Mouse (Mus musculus) lung, embryonic 15.5 days (tissue): ENCODE measurements around the gene Wipf1. TPM values are rescaled to one million over a fixed set of nuclear protein-coding genes. Genes with fewer than 3 reads are reported as not detected.
A peak's percentile ranks its signal among the peaks of the same experiment; 100 is the strongest.

Experiments
- ATAC-seq: fragments of 200-750 bp; cut with Nextera tagmentation; 2 replicates; pipeline ENCODE4 v1.8.0; 2017; ENCODE audit warnings: moderate number of reproducible peaks, borderline replicate concordance; ENCODE audit not compliant: low FRiP score, low TSS enrichment; ENCODE audit errors: extremely low read depth
- H3K27ac ChIP-seq: fragments of 300-500 bp; sonication (generic); 2 replicates; pipeline ENCODE4 v1.5.1; 2015; ENCODE audit warnings: moderate library complexity, mild to moderate bottlenecking, inconsistent platforms
- H3K27me3 ChIP-seq: fragments of 300-500 bp; sonication (generic); 2 replicates; pipeline ENCODE4 v1.6.1; 2015; ENCODE audit warnings: inconsistent platforms
- H3K36me3 ChIP-seq: fragments of 300-500 bp; sonication (generic); 2 replicates; pipeline ENCODE4 v1.6.1; 2015; ENCODE audit warnings: inconsistent platforms
- H3K4me1 ChIP-seq: fragments of 300-500 bp; sonication (generic); 2 replicates; pipeline ENCODE4 v1.6.1; 2015; ENCODE audit warnings: inconsistent platforms
- H3K4me2 ChIP-seq: fragments of 300-500 bp; sonication (generic); 2 replicates; pipeline ENCODE4 v1.6.1; 2015; ENCODE audit warnings: inconsistent platforms, mild to moderate bottlenecking, moderate library complexity
- H3K4me3 ChIP-seq: fragments of 300-500 bp; sonication (generic); 2 replicates; pipeline ENCODE4 v1.5.1; 2015; ENCODE audit warnings: mild to moderate bottlenecking, inconsistent platforms
- H3K9ac ChIP-seq: fragments of 300-500 bp; sonication (generic); 2 replicates; pipeline ENCODE4 v1.6.1; 2015; ENCODE audit warnings: inconsistent platforms
- H3K9me3 ChIP-seq: fragments of 300-500 bp; sonication (generic); 2 replicates; pipeline ENCODE4 v1.6.1; 2016; ENCODE audit warnings: inconsistent platforms
- WGBS: fragments of 180-500 bp; shearing (Covaris S2); methylation state at CpG from one replicate; pipeline ENCODE4 v1.1.7; 2015; 5-methylcytosine and 5-hydroxymethylcytosine counted together
- polyA plus RNA-seq: library from polyadenylated mRNA; unstranded; fragments of >200 nt; fragmentation: Nextera tagmentation; extraction: Ambion mirVana; gene quantifications from 2 replicates; pipeline ENCODE4 v1.2.1, GENCODE M21; 2015

The Wipf1 gene
- polyA plus RNA-seq, 1 experiment from 2014 or later: 10.2 TPM

DNA sequence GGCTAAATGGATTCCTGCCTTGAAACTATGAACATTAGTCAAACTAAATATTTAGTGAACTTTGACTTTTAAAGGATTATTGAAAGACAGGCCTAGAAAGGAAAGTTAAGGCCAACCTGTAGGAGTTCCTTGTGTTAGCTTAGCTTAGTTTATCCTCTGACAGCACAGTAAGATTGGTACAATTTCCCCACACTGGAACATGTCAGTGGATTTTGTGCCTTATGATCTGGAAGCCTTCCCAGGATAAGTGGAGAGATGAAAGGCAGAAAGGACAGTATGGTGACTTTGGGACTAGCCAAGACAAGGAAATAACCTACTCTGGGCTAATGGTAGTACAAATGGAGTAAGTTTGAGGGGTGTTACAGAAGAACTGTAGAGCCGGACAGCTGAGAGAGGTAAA, 141.7 kb downstream of the Wipf1 start:
- WGBS: 96% methylated on average over 1 of the region's 1 CpGs

DNA sequence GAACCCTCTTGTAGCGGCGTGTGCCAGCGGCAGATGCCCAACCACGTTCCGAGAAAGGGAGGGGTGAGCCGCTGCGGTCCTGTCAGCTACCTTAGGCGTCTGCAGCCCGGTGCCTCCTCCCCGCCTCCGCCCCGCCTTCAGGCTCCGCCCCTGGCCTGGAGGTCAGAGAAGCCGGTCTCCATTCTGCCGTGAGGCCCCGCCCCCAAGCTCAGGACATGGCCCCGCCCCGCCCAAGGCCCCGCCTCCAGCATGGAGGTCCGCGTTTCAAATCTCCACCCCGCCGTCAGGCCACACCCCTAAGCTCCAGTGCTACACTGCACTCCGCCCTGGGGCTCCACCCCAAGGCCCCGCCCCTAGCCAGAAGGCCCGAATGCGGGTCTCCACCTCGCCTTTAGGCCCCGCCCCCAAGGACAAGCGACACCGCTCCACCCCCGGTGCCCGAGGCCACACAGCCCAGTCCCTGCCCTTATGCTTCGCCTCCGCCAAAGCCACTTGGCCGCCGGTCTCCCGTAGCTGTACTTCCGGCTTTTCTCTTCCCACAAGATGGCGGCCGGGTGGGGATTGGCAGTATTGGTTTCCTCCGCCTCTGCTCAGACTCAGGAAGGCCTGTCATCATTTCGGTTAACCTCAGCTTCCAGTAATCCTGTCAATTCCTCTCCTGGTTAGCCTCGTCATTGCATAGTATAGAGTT, 143.0 kb downstream of the Wipf1 start, which contains the start of gene Gpr155:
Gpr155 (minus strand) TSS at position 217 of the 691 bp plus-strand sequence.
- H3K4me3 ChIP-seq: peak within 1 kb of the TSS; percentile 60
- peak within 1 kb of the TSS; percentile 89 for H3K4me2 ChIP-seq
- WGBS: under 1% methylated on average over 44 of the region's 44 CpGs
- no peaks in the 10 kb centered on the region for H3K36me3 ChIP-seq
- peaks cover 7% of the 10 kb centered on the region for H3K4me1 ChIP-seq
- peak within 1 kb of the TSS; percentile 50 for H3K27ac ChIP-seq
- peak within 1 kb of the TSS; percentile 42 for H3K9ac ChIP-seq
- no peaks in the 10 kb centered on the region for H3K27me3 ChIP-seq
- no peaks in the 10 kb centered on the region for H3K9me3 ChIP-seq
- peak; percentile 99 for ATAC-seq

More for the DNA sequence above, 141.7 kb downstream of the Wipf1 start:
- Histone ChIP-seq H3K27me3 (no peaks in the 10 kb centered on the region), H3K4me1 (peaks cover 7% of the 10 kb centered on the region), H3K9ac (no peak overlapping the region), H3K36me3 (no peaks in the 10 kb centered on the region), H3K9me3 (no peaks in the 10 kb centered on the region), H3K27ac (no peak overlapping the region), H3K4me3 (no peak overlapping the region), H3K4me2 (no peak overlapping the region)
- ATAC-seq: no peak

DNA sequence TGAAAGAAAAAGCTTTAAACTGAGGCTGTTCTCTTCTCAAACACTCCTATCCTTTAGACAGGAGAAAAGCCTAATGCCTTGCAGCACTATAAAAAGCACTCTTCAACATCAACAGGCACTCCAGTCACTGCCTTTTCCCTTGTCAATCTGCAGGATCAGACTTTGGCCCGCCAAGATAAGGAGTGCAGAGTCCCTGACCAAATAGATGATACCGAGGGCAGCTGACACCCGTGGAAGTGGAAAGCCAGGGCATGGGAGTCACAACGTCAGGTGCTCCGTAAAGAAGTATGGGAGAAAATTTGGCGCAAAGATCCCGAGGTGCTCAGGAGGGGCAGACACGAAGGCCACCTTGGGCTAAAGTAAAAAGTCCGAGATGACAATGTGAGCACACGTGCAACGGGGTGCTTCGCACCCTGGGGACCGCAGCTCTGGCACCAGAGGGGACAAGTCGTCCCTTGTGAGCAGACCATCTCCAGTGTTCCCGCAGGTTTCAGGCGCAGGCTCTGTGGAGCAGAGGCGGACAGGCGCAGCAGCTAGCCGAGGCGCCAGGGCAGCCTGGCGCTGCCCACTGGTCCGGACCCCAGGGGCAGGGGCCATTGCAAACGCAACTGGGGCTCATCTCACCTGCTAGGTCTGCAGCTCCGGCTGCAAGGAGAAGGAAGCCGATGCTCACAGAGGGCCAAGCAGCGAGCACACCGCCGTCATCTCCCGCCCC, 143.7 kb downstream of the Wipf1 start:
- Histone ChIP-seq H3K9me3 (no peaks in the 10 kb centered on the region), H3K9ac (peak overlapping the region; percentile 42), H3K27me3 (no peaks in the 10 kb centered on the region), H3K4me3 (peak overlapping the region; percentile 60), H3K4me2 (peak overlapping the region; percentile 89), H3K27ac (peak overlapping the region; percentile 21), H3K36me3 (no peaks in the 10 kb centered on the region), H3K4me1 (peaks cover 7% of the 10 kb centered on the region)
- peak; percentile 54; the same call in 1 of the 2 replicates for ATAC-seq
- WGBS: 1% methylated on average over 29 of the region's 29 CpGs

DNA sequence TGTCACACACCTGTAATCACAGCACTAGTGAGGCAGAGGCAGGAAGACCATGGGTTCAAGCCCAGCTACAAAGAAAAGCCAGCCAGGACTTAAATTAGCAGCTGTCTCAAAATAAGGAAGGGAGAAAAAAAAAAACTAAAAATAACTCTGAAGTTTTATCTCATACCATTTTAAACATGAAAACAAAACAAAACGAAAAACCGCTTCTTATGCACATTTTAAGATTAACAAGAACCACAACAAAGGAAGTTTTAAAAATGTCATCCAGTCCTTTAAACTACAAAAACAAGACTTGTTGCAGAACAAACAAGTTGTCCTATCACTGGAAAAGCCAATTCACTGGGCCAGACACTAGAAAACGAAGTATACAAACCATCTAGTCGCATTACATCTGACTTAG, 144.4 kb downstream of the Wipf1 start:
- Histone ChIP-seq H3K9ac (no peak overlapping the region), H3K4me2 (peak overlapping the region; percentile 89), H3K9me3 (no peaks in the 10 kb centered on the region), H3K4me3 (peak overlapping the region; percentile 60), H3K27me3 (no peaks in the 10 kb centered on the region), H3K36me3 (no peaks in the 10 kb centered on the region), H3K27ac (no peak overlapping the region), H3K4me1 (peaks cover 9% of the 10 kb centered on the region)
- 71% methylated on average over 4 of the region's 4 CpGs for WGBS
- no peak for ATAC-seq

DNA sequence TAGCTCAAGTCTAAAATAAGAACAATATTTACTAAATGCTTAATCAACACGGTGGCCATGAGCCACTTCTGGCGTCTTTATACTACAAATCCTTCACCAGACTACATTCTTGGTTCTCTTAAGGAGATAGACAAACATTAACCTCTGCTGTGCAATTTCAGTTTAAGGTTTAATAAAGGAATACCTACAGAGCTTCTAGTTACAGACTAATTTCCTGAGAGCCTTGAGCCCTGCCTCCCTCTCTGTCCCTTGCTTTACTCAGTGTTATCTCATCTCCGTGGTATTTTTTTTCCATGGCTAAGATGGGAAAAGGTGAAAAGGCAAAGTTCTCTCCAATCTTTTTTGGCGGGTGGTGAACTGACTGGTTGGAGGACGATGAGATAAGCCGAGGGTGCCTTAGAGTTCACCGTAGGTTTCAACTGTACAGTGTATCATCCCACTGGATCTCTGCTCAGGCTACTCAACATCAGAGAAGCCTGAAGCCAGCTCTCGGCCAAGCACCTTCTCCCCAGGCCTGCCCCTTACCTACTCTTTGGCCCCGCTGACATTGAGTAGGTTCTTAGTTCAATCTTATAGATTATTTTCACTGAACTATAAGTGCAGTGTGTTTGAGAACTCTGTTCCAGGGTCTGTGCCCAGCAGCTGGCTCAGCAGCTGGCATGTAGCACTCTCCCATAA, 149.1 kb downstream of the Wipf1 start:
- 36% methylated on average over 9 of the region's 9 CpGs for WGBS
- no peaks in the 10 kb centered on the region for H3K36me3 ChIP-seq
- H3K4me2 ChIP-seq: peak overlapping the region; percentile 1; the same call in 1 of the 2 replicates
- H3K4me3 ChIP-seq: no peak overlapping the region
- H3K9ac ChIP-seq: no peak overlapping the region
- H3K27me3 ChIP-seq: no peaks in the 10 kb centered on the region
- H3K9me3 ChIP-seq: no peaks in the 10 kb centered on the region
- H3K4me1 ChIP-seq: peaks cover 4% of the 10 kb centered on the region
- peak overlapping the region; percentile 67 for H3K27ac ChIP-seq
- ATAC-seq: peak; percentile 35; the same call in 1 of the 2 replicates

DNA sequence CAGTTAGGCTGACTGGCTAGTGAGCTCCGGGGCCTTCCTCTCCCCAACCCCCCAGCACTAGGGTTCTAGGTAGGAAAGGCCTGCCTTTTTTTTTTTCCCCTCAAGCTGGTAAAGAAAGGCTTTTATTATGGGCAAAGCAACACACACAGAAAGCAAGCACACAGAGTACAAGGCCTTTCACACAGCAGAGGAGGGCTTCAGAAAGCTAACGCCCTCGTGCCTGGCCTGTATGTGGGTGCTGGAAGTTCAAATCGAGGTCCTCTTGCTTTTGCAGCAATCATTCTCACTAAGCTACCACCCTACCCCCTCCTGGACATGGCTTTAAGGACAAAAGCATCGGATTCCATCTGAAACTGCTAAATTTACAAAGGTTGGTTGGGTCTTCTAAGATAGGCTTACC, 149.9 kb downstream of the Wipf1 start:
- Histone ChIP-seq H3K4me3 (no peak overlapping the region), H3K36me3 (no peaks in the 10 kb centered on the region), H3K4me2 (no peak overlapping the region), H3K27ac (peak overlapping the region; percentile 67), H3K4me1 (0 out of 2 replicates have a peak, but pooled peaks cover 5% of the 10 kb centered on the region), H3K9ac (no peak overlapping the region), H3K9me3 (no peaks in the 10 kb centered on the region), H3K27me3 (no peaks in the 10 kb centered on the region)
- WGBS: 51% methylated on average over 5 of the region's 5 CpGs
- ATAC-seq: no peak

Other genes with a start within 250 kb of the Wipf1 start
- 18.1 and 21.1 TPM in 2 replicates for gene Scrn3, start 217.1 kb downstream of the Wipf1 start, polyA plus RNA-seq
- gene Cir1, start 217.0 kb downstream of the Wipf1 start, polyA plus RNA-seq: 24.5 and 25.7 TPM in 2 replicates
- 6.3 and 6.4 TPM in 2 replicates for gene Gpr155, start 143.2 kb downstream of the Wipf1 start, polyA plus RNA-seq
- 0.16 and 0.19 TPM in 2 replicates for gene Chrna1, start 50.6 kb upstream of the Wipf1 start, polyA plus RNA-seq
- gene Chn1, start 245.6 kb upstream of the Wipf1 start, polyA plus RNA-seq: 58.4 and 60.8 TPM in 2 replicates